Mouse (Mus musculus) gastrocnemius, adult 2 months (tissue): ENCODE results near the gene Parn. TPM values are rescaled to one million over a fixed set of nuclear protein-coding genes. Genes with fewer than 3 reads are reported as not detected.

Experiments used
- DNase-seq: peaks from one replicate; pipeline ENCODE4 v3.0.0; 2022
- H3K27ac ChIP-seq: fragments of 200-600 bp; 2 replicates; pipeline ENCODE4 v1.8.1; 2022; ENCODE audit warnings: mild to moderate bottlenecking
- H3K4me3 ChIP-seq: fragments of 200-600 bp; 2 replicates; pipeline ENCODE4 v1.8.1; 2022; ENCODE audit warnings: mild to moderate bottlenecking, moderate library complexity
- CTCF ChIP-seq: fragments of 200-600 bp; IDR thresholded peaks from 2 replicates; pipeline ENCODE4 v1.8.1; 2022; ENCODE audit warnings: antibody characterized with exemption, mild to moderate bottlenecking, moderate library complexity
- intact Hi-C: fragments of 180-260 bp; cut with DNase I; formaldehyde crosslinking; loops from one replicate; pipeline ENCODE4 v1.15.1; 2025
- total RNA-seq, 2 experiments: library from RNA; stranded (reverse); gene quantifications; 2 replicates each; pipeline ENCODE4 v1.2.3; 2021

The Parn gene
- total RNA-seq, 2 experiments from 2014 or later, result 7.8 to 7.9 TPM

GRCm38 (mm10) chr16:13567614-13568013 is 100.4 kb downstream of the Parn start:
- TF ChIP-seq CTCF, result no peak
- H3K27ac ChIP-seq, result no peak overlapping the region
- no peak for DNase-seq
- H3K4me3 ChIP-seq, result no peak overlapping the region
- intact Hi-C loops, result no loop called here

GRCm38 (mm10) chr16:13566351-13566750 is 101.6 kb downstream of the Parn start:
- DNase-seq, result no peak
- Histone ChIP-seq H3K4me3 (no peak overlapping the region), H3K27ac (no peak overlapping the region)
- TF ChIP-seq CTCF, result no peak
- intact Hi-C loops, result no loop called here

- DNase-seq, result no peak
- Histone ChIP-seq H3K27ac (no peak overlapping the region), H3K4me3 (no peak overlapping the region)
- intact Hi-C loops, result no loop called here
- no peak for TF ChIP-seq CTCF
Measured at GRCm38 (mm10) chr16:13565291-13565690, 102.7 kb downstream of the Parn start.

- TF ChIP-seq CTCF, result no peak
- intact Hi-C loops, result no loop called here
- no peak overlapping the region for H3K27ac ChIP-seq
- no peak overlapping the region for H3K4me3 ChIP-seq
- DNase-seq, result no peak
Measured at GRCm38 (mm10) chr16:13557784-13558183, 110.2 kb downstream of the Parn start.

GRCm38 (mm10) chr16:13556954-13557470 is 111.0 kb downstream of the Parn start:
- intact Hi-C loops, result no loop called here
- no peak overlapping the region; the same call in 1 of the 2 replicates for H3K27ac ChIP-seq
- no peak for TF ChIP-seq CTCF
- peak; percentile 65 for DNase-seq
- no peak overlapping the region for H3K4me3 ChIP-seq

- intact Hi-C loops, result no loop called here
- no peak for DNase-seq
- no peak for TF ChIP-seq CTCF
- no peak overlapping the region for H3K27ac ChIP-seq
- no peak overlapping the region for H3K4me3 ChIP-seq
Measured at GRCm38 (mm10) chr16:13556446-13556845, 111.5 kb downstream of the Parn start.

GRCm38 (mm10) chr16:13550667-13551066 is 117.3 kb downstream of the Parn start:
- Histone ChIP-seq H3K27ac (no peak overlapping the region), H3K4me3 (no peak overlapping the region)
- intact Hi-C loops, result no loop called here
- TF ChIP-seq CTCF, result no peak
- DNase-seq, result no peak

- H3K4me3 ChIP-seq, result no peak overlapping the region
- DNase-seq, result no peak
- H3K27ac ChIP-seq, result no peak overlapping the region
- intact Hi-C loops, result no loop called here
- no peak for TF ChIP-seq CTCF
Measured at GRCm38 (mm10) chr16:13549976-13550375, 118.0 kb downstream of the Parn start.

GRCm38 (mm10) chr16:13541816-13542215 is 126.2 kb downstream of the Parn start:
- Histone ChIP-seq H3K27ac (no peak overlapping the region), H3K4me3 (no peak overlapping the region)
- no peak for TF ChIP-seq CTCF
- no peak for DNase-seq
- intact Hi-C loops, result no loop called here

- H3K27ac ChIP-seq, result no peak overlapping the region
- intact Hi-C loops, result no loop called here
- TF ChIP-seq CTCF, result no peak
Measured at GRCm38 (mm10) chr16:13541121-13541747, 126.7 kb downstream of the Parn start.

GRCm38 (mm10) chr16:13538933-13539648 is 128.9 kb downstream of the Parn start:
- intact Hi-C loops, result no loop called here
- H3K4me3 ChIP-seq, result no peak overlapping the region

More at GRCm38 (mm10) chr16:13541121-13541747, 126.7 kb downstream of the Parn start:
- DNase-seq, result no peak
- no peak overlapping the region for H3K4me3 ChIP-seq

GRCm38 (mm10) chr16:13538213-13538932 is 129.6 kb downstream of the Parn start:
- intact Hi-C loops, result no loop called here
- no peak for DNase-seq
- no peak overlapping the region for H3K4me3 ChIP-seq
- no peak overlapping the region for H3K27ac ChIP-seq
- no peak for TF ChIP-seq CTCF

More at GRCm38 (mm10) chr16:13538933-13539648, 128.9 kb downstream of the Parn start:
- no peak overlapping the region for H3K27ac ChIP-seq
- DNase-seq, result no peak
- no peak for TF ChIP-seq CTCF

GRCm38 (mm10) chr16:13536404-13536803 is 131.6 kb downstream of the Parn start:
- TF ChIP-seq CTCF, result no peak
- DNase-seq, result no peak
- intact Hi-C loops, result no loop called here
- H3K27ac ChIP-seq, result no peak overlapping the region
- H3K4me3 ChIP-seq, result no peak overlapping the region
